Mouse (Mus musculus) liver, adult 2 months (tissue): ENCODE measurements around the gene A4galt. TPM values are rescaled to one million over a fixed set of nuclear protein-coding genes. Genes with fewer than 3 reads are reported as not detected.
A peak's percentile ranks its signal among the peaks of the same experiment; 100 is the strongest.

Experiments
- DNase-seq: peaks from one replicate; pipeline ENCODE4 v3.0.0-alpha.2; 2011; ENCODE audit warnings: low read depth, low spot score; ENCODE audit errors: extremely low read depth
- H3K27ac ChIP-seq: fragments of 200-500 bp; replicated peaks from 2 replicates; pipeline ENCODE4 v1.5.1; 2012; ENCODE audit warnings: low read depth, mild to moderate bottlenecking, control low read depth, inconsistent platforms, low read length; ENCODE audit not compliant: insufficient read depth
- H3K27me3 ChIP-seq: fragments of 200-500 bp; 2 replicates; pipeline ENCODE4 v1.6.1; 2012; ENCODE audit warnings: mild to moderate bottlenecking, moderate library complexity, low read length, inconsistent platforms; ENCODE audit not compliant: control insufficient read depth, insufficient read depth
- H3K36me3 ChIP-seq: fragments of 200-500 bp; 2 replicates; pipeline ENCODE4 v1.6.1; 2012; ENCODE audit warnings: low read length, inconsistent platforms; ENCODE audit not compliant: control insufficient read depth, insufficient read depth
- H3K4me1 ChIP-seq: fragments of 200-500 bp; 2 replicates; pipeline ENCODE4 v1.6.1; 2011; ENCODE audit warnings: low read length; ENCODE audit not compliant: control insufficient read depth, insufficient read depth
- H3K4me3 ChIP-seq: fragments of 200-500 bp; 2 replicates; pipeline ENCODE4 v1.5.1; 2011; ENCODE audit warnings: low read depth, mild to moderate bottlenecking, control low read depth, low read length, moderate library complexity; ENCODE audit not compliant: insufficient read depth
- H3K79me2 ChIP-seq: fragments of 200-500 bp; 2 replicates; pipeline ENCODE4 v1.6.1; 2012; ENCODE audit warnings: inconsistent platforms, mild to moderate bottlenecking, low read length, moderate library complexity; ENCODE audit not compliant: control insufficient read depth, insufficient read depth
- H3K9ac ChIP-seq: fragments of 200-500 bp; 2 replicates; pipeline ENCODE4 v1.6.1; 2012; ENCODE audit warnings: low read depth, mild to moderate bottlenecking, control low read depth, inconsistent platforms, low read length
- CTCF ChIP-seq: fragments of 200-500 bp; IDR thresholded peaks from 2 replicates; pipeline ENCODE4 v1.5.1; 2011; ENCODE audit warnings: low read depth, low read length, control low read depth
- POLR2A ChIP-seq: fragments of 200-500 bp; IDR thresholded peaks from 2 replicates; pipeline ENCODE4 v1.6.1; 2011; ENCODE audit warnings: low read length, control low read depth; ENCODE audit not compliant: insufficient read depth; ENCODE audit errors: extremely low read depth
- WGBS: fragments of 180-500 bp; shearing (Covaris S2); methylation state at CpG from one replicate; pipeline ENCODE4 v1.1.7; 2018; 5-methylcytosine and 5-hydroxymethylcytosine counted together
- polyA plus RNA-seq: library from polyadenylated mRNA; depleted of rRNA; stranded (reverse); fragments of >200 nt; gene quantifications from 2 replicates; pipeline ENCODE4 v1.2.3, GENCODE M21; 2012
- total RNA-seq: library from RNA; depleted of rRNA; stranded (reverse); fragments of >200 nt; gene quantifications from 2 replicates; pipeline ENCODE4 v1.2.3, GENCODE M21; 2014

A4galt gene
- total and polyA plus RNA-seq, 2 experiments = 0.28 to 0.46 TPM

GRCm38 (mm10) chr15:83296771-83297311 is 45.3 kb upstream of the A4galt start:
- Histone ChIP-seq H3K27me3 (no peaks in the 10 kb centered on the region), H3K4me1 (no peaks in the 10 kb centered on the region; the same call in 1 of the 2 replicates), H3K4me3 (no peak overlapping the region), H3K36me3 (no peaks in the 10 kb centered on the region), H3K27ac (no peak overlapping the region), H3K79me2 (no peaks in the 10 kb centered on the region), H3K9ac (no peak overlapping the region)
- no peak for DNase-seq
- no peak for TF ChIP-seq POLR2A
- TF ChIP-seq CTCF = no peak
- WGBS = 86% methylated on average over 7 of the region's 8 CpGs

- H3K4me3 ChIP-seq = no peak overlapping the region
- no peaks in the 10 kb centered on the region for H3K27me3 ChIP-seq
- no peak overlapping the region for H3K9ac ChIP-seq
- H3K4me1 ChIP-seq = no peaks in the 10 kb centered on the region; the same call in 1 of the 2 replicates
- H3K36me3 ChIP-seq = no peaks in the 10 kb centered on the region
- DNase-seq = no peak
- no peaks in the 10 kb centered on the region for H3K79me2 ChIP-seq
- WGBS = 80% methylated on average over 4 of the region's 4 CpGs
- no peak overlapping the region for H3K27ac ChIP-seq
- TF ChIP-seq CTCF (no peak), POLR2A (no peak)
Observed at GRCm38 (mm10) chr15:83296050-83296449, 44.5 kb upstream of the A4galt start.

- Histone ChIP-seq H3K36me3 (no peaks in the 10 kb centered on the region), H3K4me3 (no peak overlapping the region), H3K79me2 (no peaks in the 10 kb centered on the region), H3K27ac (no peak overlapping the region), H3K4me1 (no peaks in the 10 kb centered on the region; the same call in 1 of the 2 replicates), H3K9ac (no peak overlapping the region), H3K27me3 (no peaks in the 10 kb centered on the region)
- WGBS = 61% methylated on average over 3 of the region's 3 CpGs
- no peak for DNase-seq
- no peak for TF ChIP-seq CTCF
- no peak for TF ChIP-seq POLR2A
Observed at GRCm38 (mm10) chr15:83294954-83295353, 43.4 kb upstream of the A4galt start.

- Histone ChIP-seq H3K4me3 (no peak overlapping the region), H3K9ac (no peak overlapping the region), H3K79me2 (no peaks in the 10 kb centered on the region), H3K27ac (peak overlapping the region; percentile 79), H3K4me1 (no peaks in the 10 kb centered on the region), H3K36me3 (no peaks in the 10 kb centered on the region), H3K27me3 (no peaks in the 10 kb centered on the region)
- DNase-seq = no peak
- TF ChIP-seq CTCF (no peak), POLR2A (no peak)
- WGBS = 70% methylated on average over 8 of the region's 8 CpGs
Observed at GRCm38 (mm10) chr15:83293706-83294645, 42.4 kb upstream of the A4galt start.

- Histone ChIP-seq H3K9ac (no peak overlapping the region), H3K27ac (peak overlapping the region; percentile 82), H3K27me3 (no peaks in the 10 kb centered on the region), H3K36me3 (no peaks in the 10 kb centered on the region), H3K4me3 (no peak overlapping the region), H3K4me1 (no peaks in the 10 kb centered on the region), H3K79me2 (no peaks in the 10 kb centered on the region)
- WGBS = 71% methylated on average over 6 of the region's 6 CpGs
- TF ChIP-seq POLR2A (no peak), CTCF (no peak)
- DNase-seq = peak; percentile 48
Observed at GRCm38 (mm10) chr15:83293144-83293543, 41.6 kb upstream of the A4galt start.
